Mouse (Mus musculus) embryo, embryonic 9.5 days (tissue): ENCODE results near the gene Nfe2l3.
"Not testable (repeated sequence)": the region's sequence is repeated elsewhere in the genome, so short reads cannot be mapped to it uniquely, and the experiment has no call there.

Experiments
- DNase-seq: peaks from one replicate; pipeline ENCODE4 v3.0.0-alpha.2; 2017; ENCODE audit errors: extremely low spot score

Gene Nfe2l3

DNA sequence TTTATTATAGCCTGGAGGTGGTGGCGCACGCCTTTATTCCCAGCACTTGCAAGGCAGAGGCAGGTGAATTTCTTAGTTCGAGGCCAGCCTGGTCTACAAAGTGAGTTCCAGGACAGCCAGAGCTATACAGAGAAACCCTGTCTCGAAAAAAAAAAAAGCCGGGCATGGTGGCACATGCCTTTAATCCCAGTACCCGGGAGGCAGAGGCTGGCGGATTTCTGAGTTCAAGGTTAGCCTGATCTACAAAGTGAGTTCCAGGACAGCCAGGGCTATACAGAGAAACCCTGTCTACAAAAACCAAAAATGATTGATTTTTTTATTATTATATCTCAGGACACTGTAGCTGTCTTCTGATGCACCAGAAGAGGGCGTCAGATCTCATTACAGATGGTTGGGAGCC, 52.1 kb downstream of the Nfe2l3 start:
- DNase-seq, result not testable (repeated sequence)

DNA sequence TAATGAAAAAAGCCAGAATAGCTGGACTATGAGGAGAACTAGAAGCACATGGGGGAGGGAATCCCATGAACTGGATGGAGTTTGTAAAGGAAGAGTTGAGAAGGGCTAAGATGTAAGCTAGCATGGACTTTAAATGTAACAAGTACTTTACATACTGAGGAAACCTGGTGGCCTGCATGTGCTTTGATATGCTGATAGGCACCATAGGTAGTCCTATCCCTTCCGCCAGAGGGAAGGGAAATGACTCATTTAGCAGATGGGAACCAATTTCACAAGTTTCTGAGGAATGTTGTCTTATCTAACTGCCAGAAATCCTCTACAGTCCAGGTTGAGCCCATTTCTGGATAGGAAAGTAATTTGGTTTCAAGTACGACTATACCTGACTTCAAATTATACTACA, 53.2 kb downstream of the Nfe2l3 start:
- no peak for DNase-seq

DNA sequence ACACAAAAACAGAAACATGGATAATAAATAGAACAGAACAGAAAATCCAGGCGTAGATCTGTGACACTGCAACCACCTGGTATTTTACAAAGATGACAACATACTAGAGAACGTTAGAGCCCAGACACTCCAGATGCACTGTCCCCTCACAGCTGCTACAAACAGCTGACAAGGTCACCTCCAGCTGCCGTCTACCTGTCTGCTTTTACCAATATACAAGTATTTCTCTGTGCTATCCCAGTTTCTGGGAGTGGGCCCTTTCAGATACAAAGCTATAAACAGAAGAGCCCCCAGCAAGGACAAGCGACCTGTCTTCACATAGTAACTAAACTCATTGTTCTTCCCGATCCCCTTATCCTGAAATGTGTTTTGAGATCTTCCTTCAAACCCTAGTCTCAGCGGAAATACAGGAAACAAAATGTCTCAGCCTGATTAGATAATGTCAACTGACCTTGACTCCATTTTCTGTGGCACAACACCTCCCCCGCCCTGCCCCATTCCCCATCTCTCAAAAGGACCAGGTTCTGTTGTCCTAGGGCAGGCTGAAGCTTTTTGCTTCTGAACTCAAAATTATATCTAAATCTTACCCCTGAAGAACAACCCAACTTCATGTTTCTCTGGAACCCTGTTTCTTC, 53.7 kb downstream of the Nfe2l3 start:
- DNase-seq, result no peak

DNA sequence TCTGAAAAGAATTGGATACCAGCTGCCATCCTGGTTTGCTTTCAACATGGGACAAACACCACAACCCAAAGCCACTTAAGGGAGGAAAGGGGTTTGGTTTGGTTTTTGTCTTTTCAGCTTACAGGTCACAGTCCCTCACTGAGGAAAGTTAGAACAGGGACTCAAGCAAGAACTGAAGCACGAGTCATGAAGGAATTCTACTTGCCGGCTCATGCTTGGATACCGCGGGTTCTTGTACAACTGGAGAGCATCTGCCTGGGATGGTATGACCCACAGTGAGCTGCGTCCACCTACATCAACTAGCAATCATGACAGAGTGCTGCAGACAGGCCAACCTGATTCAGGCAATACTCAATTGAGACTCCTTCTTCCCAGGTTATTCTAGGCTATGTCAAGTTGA, 54.3 kb downstream of the Nfe2l3 start:
- no peak for DNase-seq

DNA sequence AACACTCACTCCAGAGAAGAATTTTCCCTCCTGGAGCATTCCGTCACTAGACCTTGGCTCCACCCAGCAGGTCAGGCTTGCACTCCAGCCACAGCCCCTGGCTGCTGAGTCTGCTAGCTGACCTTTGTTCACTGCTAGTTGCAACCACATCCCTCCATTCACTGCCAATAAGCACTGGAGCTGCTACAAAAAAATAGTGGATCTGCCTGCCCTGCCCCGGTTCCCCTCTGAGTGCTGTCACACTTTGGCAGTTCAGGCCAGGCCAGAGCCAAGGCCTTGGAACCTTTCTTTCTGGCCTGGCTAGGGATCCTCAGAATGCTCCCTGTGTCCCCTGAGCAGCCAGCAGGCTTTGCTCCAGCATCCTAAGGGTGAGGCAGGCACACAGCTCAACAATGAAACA, 57.3 kb downstream of the Nfe2l3 start:
- DNase-seq, result no peak

DNA sequence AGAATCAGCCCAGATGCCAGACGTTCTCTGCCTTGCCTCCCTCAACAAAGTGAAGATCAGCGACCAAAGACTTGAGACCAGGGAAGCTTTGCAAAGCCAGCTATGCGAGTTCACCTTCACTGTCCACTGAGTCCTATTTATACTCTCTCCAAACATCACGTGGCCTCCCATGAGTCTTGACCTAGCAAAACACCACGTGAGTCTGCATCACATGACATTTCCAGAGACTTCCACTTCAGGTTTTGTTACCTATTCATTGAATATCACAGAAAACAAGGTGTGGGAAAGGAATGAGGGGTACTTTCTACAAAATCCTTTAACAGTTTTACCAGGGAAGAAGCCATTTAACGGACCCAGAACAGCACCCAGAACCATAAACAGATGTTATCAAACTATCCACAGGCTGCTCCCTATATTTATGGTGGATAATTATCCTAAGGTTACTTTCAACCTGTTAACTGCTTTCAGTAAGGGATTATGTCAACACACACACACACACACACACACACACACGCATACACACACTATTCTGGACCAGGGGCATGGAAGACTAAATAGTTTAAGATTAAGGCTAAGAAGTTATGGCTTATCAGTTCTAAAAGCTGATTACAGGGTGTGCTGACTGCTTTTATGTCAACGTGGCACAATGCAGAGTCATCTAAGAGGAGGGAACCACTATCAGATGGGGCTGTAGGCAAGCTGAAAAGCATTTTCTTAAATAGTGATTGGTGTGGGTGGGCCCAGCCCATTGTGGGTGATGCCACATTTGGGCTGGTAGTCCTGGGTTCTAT, 65.0 kb downstream of the Nfe2l3 start:
- no peak for DNase-seq

DNA sequence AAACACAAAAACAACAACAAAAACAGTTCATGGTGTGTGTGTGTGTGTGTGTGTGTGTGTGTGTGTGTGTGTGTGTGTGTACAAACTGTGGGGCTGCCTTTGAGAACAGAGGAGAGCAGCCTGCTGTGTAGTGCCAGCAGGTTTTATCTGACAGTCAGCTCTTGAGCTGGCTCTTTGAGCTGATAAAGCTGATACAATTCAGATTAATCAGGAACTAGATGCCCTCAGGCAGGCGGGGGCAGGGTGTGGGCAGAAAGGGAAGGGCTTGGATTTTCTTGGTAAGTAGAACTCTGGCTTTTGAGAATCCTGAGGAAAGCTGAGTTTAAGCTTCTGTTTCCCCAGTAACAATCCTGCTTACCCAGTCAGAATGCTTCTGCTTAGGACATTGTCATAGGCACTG, 73.2 kb downstream of the Nfe2l3 start:
- no peak for DNase-seq

DNA sequence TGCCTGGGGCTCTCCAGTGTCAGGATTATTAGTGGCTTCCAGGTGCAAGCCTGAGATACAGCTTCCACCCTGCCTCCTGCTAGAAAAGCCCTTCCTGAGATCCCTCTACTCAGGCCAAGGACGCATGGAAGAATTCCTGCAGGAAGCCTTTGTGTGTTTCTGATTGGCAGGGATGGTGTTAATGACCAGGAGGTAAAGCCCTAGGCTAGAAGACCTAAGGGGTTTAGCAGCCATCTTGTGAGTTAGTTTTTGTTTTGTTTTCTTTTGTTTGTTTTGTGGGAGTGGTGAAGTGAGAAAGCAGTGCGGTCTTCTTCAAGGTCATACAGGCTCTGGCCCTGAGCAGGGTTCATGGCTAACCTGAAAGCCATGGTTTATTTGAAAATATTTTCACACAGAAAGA, 75.1 kb downstream of the Nfe2l3 start:
- no peak for DNase-seq
